Mouse (Mus musculus): ENCODE data around the gene Gm20403.

DNA sequence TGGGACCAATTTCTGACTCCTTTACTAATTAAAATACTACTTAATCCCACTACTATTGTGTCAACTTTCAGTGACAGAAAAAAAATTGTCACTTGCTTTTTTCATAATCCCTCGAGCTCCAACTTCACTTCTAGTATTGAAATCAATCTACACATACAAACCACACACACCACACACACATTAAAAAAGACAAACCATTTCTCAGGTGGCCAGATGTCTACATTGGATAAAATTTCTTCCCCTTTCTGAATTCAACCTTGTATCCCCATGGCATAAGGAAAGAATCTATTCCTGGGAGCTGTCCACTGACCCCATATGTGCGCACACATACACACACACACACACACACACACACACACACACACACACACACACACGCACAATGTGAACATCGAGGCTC lies 29.9 kb downstream of the Gm20403 start:
- TF ChIP-seq CTCF (conservative IDR thresholded peaks at IDR 0.05 in 1 of 2, IDR thresholded peaks at IDR 0.05 in 1 of 2; ENCODE audit: low read depth in 2 of 2, low read length in 2 of 2) = no peak
- TF ChIP-seq POLR2AphosphoS2 (IDR thresholded peaks at IDR 0.05; ENCODE audit: low read depth, low read length) = no peak
- TF ChIP-seq ELF1 (IDR thresholded peaks at IDR 0.05; ENCODE audit: low read depth, low read length) = no peak
- TF ChIP-seq POLR2A (IDR thresholded peaks at IDR 0.05; ENCODE audit: low read depth, low read length) = no peak
- TF ChIP-seq MYC (IDR thresholded peaks at IDR 0.05; ENCODE audit: low read depth, low read length) = no peak
- TF ChIP-seq EP300 (IDR thresholded peaks at IDR 0.05; ENCODE audit: low read length) = no peak

Data from CH12.LX (cell line).